Mouse (Mus musculus) layer of hippocampus, adult 2 months (tissue): ENCODE data around the gene Plekhj1. TPM values are rescaled to one million over a fixed set of nuclear protein-coding genes. Genes with fewer than 3 reads are reported as not detected.
"Not testable (repeated sequence)": the region's sequence is repeated elsewhere in the genome, so short reads cannot be mapped to it uniquely, and the experiment has no call there.

Experiments
- DNase-seq, 2 experiments: peaks; one replicate each; pipeline ENCODE4 v3.0.0; 2022; ENCODE audit warnings: low spot score in 2 of 2
- H3K27ac ChIP-seq: fragments of 200-600 bp; 2 replicates; pipeline ENCODE4 v1.8.1; 2022
- H3K4me3 ChIP-seq: fragments of 200-600 bp; 2 replicates; pipeline ENCODE4 v1.8.1; 2022; ENCODE audit warnings: mild to moderate bottlenecking
- CTCF ChIP-seq: fragments of 200-600 bp; conservative IDR thresholded peaks from 2 replicates; pipeline ENCODE4 v1.8.1; 2022; ENCODE audit warnings: antibody characterized with exemption, mild to moderate bottlenecking, moderate library complexity
- total RNA-seq, 2 experiments: library from RNA; stranded (reverse); gene quantifications; 2 replicates each; pipeline ENCODE4 v1.2.3; 2021

Plekhj1 gene
- total RNA-seq, 2 experiments from 2014 or later, result 68.4 to 76.3 TPM

- Histone ChIP-seq H3K27ac (no peak overlapping the region), H3K4me3 (no peak overlapping the region)
- TF ChIP-seq CTCF, result peak; percentile 91
- no peak for DNase-seq
Observed at GRCm38 (mm10) chr10:80821991-80822390, 23.6 kb upstream of the Plekhj1 start.

GRCm38 (mm10) chr10:80819406-80819805 lies 21.0 kb upstream of the Plekhj1 start:
- DNase-seq, result no peak
- TF ChIP-seq CTCF, result no peak
- no peak overlapping the region for H3K27ac ChIP-seq
- H3K4me3 ChIP-seq, result no peak overlapping the region

- Histone ChIP-seq H3K4me3 (no peak overlapping the region), H3K27ac (no peak overlapping the region)
Observed at GRCm38 (mm10) chr10:80818599-80819281, 20.3 kb upstream of the Plekhj1 start.

GRCm38 (mm10) chr10:80817955-80818354 lies 19.5 kb upstream of the Plekhj1 start:
- H3K27ac ChIP-seq, H3K4me3 ChIP-seq, DNase-seq: not testable (repeated sequence)
- peak; percentile 62 for TF ChIP-seq CTCF

More at GRCm38 (mm10) chr10:80818599-80819281, 20.3 kb upstream of the Plekhj1 start:
- no peak for DNase-seq
- no peak for TF ChIP-seq CTCF

GRCm38 (mm10) chr10:80817164-80817563 lies 18.7 kb upstream of the Plekhj1 start:
- H3K4me3 ChIP-seq, result no peak overlapping the region
- DNase-seq, result no peak
- no peak overlapping the region for H3K27ac ChIP-seq
- TF ChIP-seq CTCF, result no peak

GRCm38 (mm10) chr10:80816303-80816702 lies 17.9 kb upstream of the Plekhj1 start:
- H3K4me3 ChIP-seq, H3K27ac ChIP-seq, DNase-seq: not testable (repeated sequence)

GRCm38 (mm10) chr10:80814800-80815199 lies 16.4 kb upstream of the Plekhj1 start:
- DNase-seq, result no peak
- Histone ChIP-seq H3K4me3 (no peak overlapping the region), H3K27ac (no peak overlapping the region)
- peak; percentile 55 for TF ChIP-seq CTCF

GRCm38 (mm10) chr10:80813366-80813765 lies 14.9 kb upstream of the Plekhj1 start, which contains the start of gene Jsrp1:
Gene Jsrp1 (minus strand): TSS chr10:80813498.
- no peak for TF ChIP-seq CTCF
- Histone ChIP-seq H3K27ac (no peak within 1 kb of the TSS), H3K4me3 (no peak within 1 kb of the TSS)
- DNase-seq, result no peak

GRCm38 (mm10) chr10:80812391-80813041 lies 14.1 kb upstream of the Plekhj1 start:
- Histone ChIP-seq H3K27ac (no peak overlapping the region), H3K4me3 (no peak overlapping the region)
- no peak for TF ChIP-seq CTCF
- no peak for DNase-seq

- Histone ChIP-seq H3K27ac (peak overlapping the region; percentile 28; the same call in 1 of the 2 replicates), H3K4me3 (no peak overlapping the region)
- TF ChIP-seq CTCF, result no peak
- DNase-seq, result no peak
Observed at GRCm38 (mm10) chr10:80810084-80810483, 11.7 kb upstream of the Plekhj1 start.

- DNase-seq, result no peak
- Histone ChIP-seq H3K4me3 (peak overlapping the region; percentile 20; the same call in 1 of the 2 replicates), H3K27ac (peak overlapping the region; percentile 95)
- TF ChIP-seq CTCF, result no peak
Observed at GRCm38 (mm10) chr10:80808985-80809632, 10.7 kb upstream of the Plekhj1 start.

- DNase-seq, result no peak
- no peak for TF ChIP-seq CTCF
- Histone ChIP-seq H3K27ac (peak overlapping the region; percentile 95), H3K4me3 (peak overlapping the region; percentile 20; the same call in 1 of the 2 replicates)
Observed at GRCm38 (mm10) chr10:80808099-80808984, 9.9 kb upstream of the Plekhj1 start.
